16 mouse cellular contexts compared by ENCODE assay signal in genomic region chr1:51938357-51938756, GRCm38 (mm10). TPM values are rescaled to one million over a fixed set of nuclear protein-coding genes. Genes with fewer than 3 reads are reported as not detected.
"Had no signal": no experiment of that assay in that cellular context is flagged by ENCODE, and none has a peak within 500 bp of the region (broad histone marks: within the 10 kb centered on the region; RNA-seq: fewer than 3 reads in every experiment).

No protein-coding gene starts in this region.

- DNase-seq: lung, adult 18-20 months; lung, embryonic 14.5 days; lung, postnatal 10 days; lung, postnatal 4 days; midbrain, embryonic 14.5 days; retina, postnatal 1 day; right cerebral cortex, adult 18-20 months; right cerebral cortex, postnatal 25 days; right cerebral cortex, postnatal 4 days; spleen, adult 18-20 months; thymus, adult 18-20 months; thymus, postnatal 14 days; thymus, postnatal 36 days had no signal

- ATAC-seq: midbrain, embryonic 16.5 days had no signal

RNA-seq across cellular contexts. Expression of gene Myo1b, which starts 22.5 kb away (rescaled TPM):
- total RNA-seq: megakaryocyte-erythroid progenitor cell, adult 5-6 weeks; neutrophil, adult 5-6 weeks had no signal
